Mouse (Mus musculus): ENCODE data around the gene Zfp948.
"Not testable (repeated sequence)": the region's sequence is repeated elsewhere in the genome, so short reads cannot be mapped to it uniquely, and the experiment has no call there.

Gene Zfp948

DNA sequence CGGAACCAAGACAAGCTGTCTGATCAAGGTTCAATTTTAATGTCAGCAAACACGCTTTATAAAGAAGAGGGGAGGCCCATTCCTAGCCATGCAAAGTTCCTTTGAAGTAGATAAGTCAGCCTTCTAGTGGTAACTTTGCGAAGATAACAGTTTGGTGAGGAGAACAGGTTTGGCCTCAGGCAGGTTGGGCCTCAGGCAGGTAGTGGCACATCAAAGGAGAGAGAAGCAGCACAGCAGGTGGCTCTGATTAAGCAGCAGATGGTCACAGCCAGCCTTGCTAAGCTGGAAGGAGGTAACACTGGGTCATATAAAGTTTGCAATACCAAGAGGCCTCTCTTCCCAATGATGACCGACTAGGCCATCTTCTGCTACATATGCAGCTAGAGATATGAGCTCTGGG, 69.0 kb downstream of the Zfp948 start:
- in situ Hi-C loops (cut with MseI, MboI): not testable (repeated sequence)

Data from mouse trophoblast stem cell (cell line).